12 mouse cellular contexts compared by ENCODE assay signal in the genomic region with DNA sequence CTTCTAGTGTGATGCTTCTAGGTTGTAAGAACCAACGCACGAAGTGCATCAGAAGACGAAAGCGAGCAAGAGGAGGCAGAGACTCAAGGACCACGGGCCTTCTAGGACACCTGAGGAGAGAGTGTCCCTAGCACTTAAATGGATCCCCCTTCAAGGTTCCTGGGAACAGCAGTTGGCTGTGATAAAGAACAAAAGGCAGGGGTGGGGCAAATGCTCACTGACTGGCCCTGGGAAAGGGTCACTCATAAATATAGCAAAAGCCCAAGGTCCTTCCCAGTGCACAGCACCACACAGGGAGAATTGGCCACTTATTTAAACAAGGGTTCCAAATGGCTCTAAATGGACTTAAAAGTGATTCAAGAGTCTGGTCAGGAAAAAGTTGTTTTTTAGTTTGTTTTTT. TPM values are rescaled to one million over a fixed set of nuclear protein-coding genes. Genes with fewer than 3 reads are reported as not detected.
DNase-seq lines count a peak whose midpoint lies in the region; ATAC-seq and TF ChIP-seq lines count a peak whose summit lies in the region.
"Had no signal": no experiment of that assay in that cellular context is flagged by ENCODE, and none has a peak within 500 bp of the region (broad histone marks: within the 10 kb centered on the region; RNA-seq: fewer than 3 reads in every experiment).

No protein-coding gene starts in this region.

- H3K27me3 ChIP-seq in E14TG2a.4 (ENCODE audit: insufficient read depth, low read length), result no peaks in the 10 kb centered on the region
- no peaks in the 10 kb centered on the region for H3K27me3 ChIP-seq in neural tube, embryonic 15.5 days (replicated peaks)
- H3K27me3 ChIP-seq: forebrain, embryonic 15.5 days; intestine, embryonic 15.5 days had no signal

- H3K36me3 ChIP-seq in E14TG2a.4 (ENCODE audit: insufficient read depth, low read length), result peaks cover 96% of the 10 kb centered on the region
- H3K36me3 ChIP-seq in neural tube, embryonic 15.5 days, result peaks cover 48% of the 10 kb centered on the region

- TF ChIP-seq CTCF in layer of hippocampus, adult 2 months (conservative IDR thresholded peaks at IDR 0.05), result no peak
- TF ChIP-seq CTCF in E14TG2a.4 (conservative IDR thresholded peaks at IDR 0.05; ENCODE audit: low read length), result no peak

- peak; percentile 79 for DNase-seq in adrenal gland, adult 2 months
- DNase-seq in adrenal gland, adult 18-20 months (ENCODE audit: low spot score in 2 of 2), result no peak
- DNase-seq in layer of hippocampus, adult 2 months (ENCODE audit: low spot score in 2 of 2), result no peak
- DNase-seq in layer of hippocampus, postnatal 14 days (ENCODE audit: low spot score in 2 of 2), result no peak
- peak; percentile 59 for DNase-seq in adrenal gland, postnatal 14 days
- DNase-seq in kidney, adult 9 months, result no peak

- no peak overlapping the region for H3K4me3 ChIP-seq in layer of hippocampus, adult 2 months
- H3K4me3 ChIP-seq in E14TG2a.4 (replicated peaks; ENCODE audit: low read length), result peak overlapping the region; percentile 21; the same call in 1 of the 2 replicates
- no peak overlapping the region for H3K4me3 ChIP-seq in neural tube, embryonic 15.5 days (replicated peaks)
- H3K4me3 ChIP-seq: forebrain, embryonic 15.5 days; heart, embryonic 10.5 days; intestine, embryonic 15.5 days had no signal

- H3K4me2 ChIP-seq in neural tube, embryonic 15.5 days, result no peak overlapping the region
- H3K4me2 ChIP-seq: forebrain, embryonic 15.5 days; hindbrain, embryonic 14.5 days; intestine, embryonic 15.5 days had no signal

- 66% methylated on average over 5 of the region's 5 CpGs for WGBS in neural tube, embryonic 15.5 days

- H3K4me1 ChIP-seq in E14TG2a.4 (replicated peaks; ENCODE audit: low read depth, low read length), result peaks cover 90% of the 10 kb centered on the region
- peaks cover 32% of the 10 kb centered on the region for H3K4me1 ChIP-seq in neural tube, embryonic 15.5 days

- H3K9ac ChIP-seq in neural tube, embryonic 15.5 days (replicated peaks), result no peak overlapping the region
- H3K9ac ChIP-seq: forebrain, embryonic 15.5 days; hindbrain, embryonic 14.5 days; intestine, embryonic 15.5 days had no signal

- no peak for ATAC-seq in neural tube, embryonic 15.5 days (ENCODE audit: low FRiP score)
- ATAC-seq: forebrain, embryonic 15.5 days; intestine, embryonic 15.5 days had no signal

- H3K27ac ChIP-seq in layer of hippocampus, adult 2 months, result peak overlapping the region; percentile 62; the same call in 1 of the 2 replicates
- H3K27ac ChIP-seq in neural tube, embryonic 15.5 days (replicated peaks), result no peak overlapping the region
- H3K27ac ChIP-seq: forebrain, embryonic 15.5 days; heart, embryonic 10.5 days; hindbrain, embryonic 14.5 days; intestine, embryonic 15.5 days had no signal

- H3K9me3 ChIP-seq in E14TG2a.4 (ENCODE audit: low read length), result no peaks in the 10 kb centered on the region
- H3K9me3 ChIP-seq in neural tube, embryonic 15.5 days (replicated peaks), result no peaks in the 10 kb centered on the region
- H3K9me3 ChIP-seq: forebrain, embryonic 15.5 days; heart, embryonic 10.5 days; intestine, embryonic 15.5 days had no signal

RNA-seq across cellular contexts. Expression of a gene that starts 6.4 kb away (rescaled TPM):
- total RNA-seq in adrenal gland, adult 2 months (2021), result 10 to 100 TPM; 36.0 to 44.7 TPM
- polyA plus RNA-seq in adrenal gland, adult 2 months (2012; rRNA removed), result 73.3 and 75.3 TPM in 2 replicates
- total RNA-seq in adrenal gland, adult 18-20 months (2021), result 10 to 100 TPM; 39.5 to 46.3 TPM
- 10 to 100 TPM; 55.4 to 71.2 TPM for total RNA-seq in layer of hippocampus, adult 2 months (2021)
- 10 to 100 TPM; 63.1 to 65.3 TPM for total RNA-seq in layer of hippocampus, postnatal 14 days (2021)
- total RNA-seq in adrenal gland, postnatal 14 days (2021), result 57.2 and 61.8 TPM in 2 replicates
- polyA plus RNA-seq in neural tube, embryonic 15.5 days (2015; fragmentation: Nextera tagmentation; extraction: Ambion mirVana), result 74.6 and 76.6 TPM in 2 replicates

Comparison
In these comparisons a context has a peak if more than half of its experiments do, and no peak if none do; other contexts are left out.
1. DNase-seq: peak in adrenal gland, adult 2 months (single experiment) and adrenal gland, postnatal 14 days (single experiment); none in adrenal gland, adult 18-20 months (0 of 2), layer of hippocampus, adult 2 months (0 of 2), layer of hippocampus, postnatal 14 days (0 of 2) and kidney, adult 9 months (single experiment).